Mouse (Mus musculus) heart, embryonic 11.5 days (tissue): ENCODE results near the gene Itprid2. TPM values are rescaled to one million over a fixed set of nuclear protein-coding genes. Genes with fewer than 3 reads are reported as not detected.
A peak's percentile ranks its signal among the peaks of the same experiment; 100 is the strongest.

Experiments
- ATAC-seq: fragments of 200-750 bp; cut with Nextera tagmentation; replicated peaks from 2 replicates; pipeline ENCODE4 v1.8.0; 2017; ENCODE audit warnings: moderate library complexity; ENCODE audit not compliant: insufficient number of reproducible peaks, low FRiP score, low TSS enrichment
- H3K27ac ChIP-seq: fragments of 300-500 bp; sonication (generic); 2 replicates; pipeline ENCODE4 v1.5.1; 2014; ENCODE audit warnings: mild to moderate bottlenecking, low read depth, low read length
- H3K27me3 ChIP-seq: fragments of 300-500 bp; sonication (generic); 2 replicates; pipeline ENCODE4 v1.6.1; 2014; ENCODE audit warnings: mild to moderate bottlenecking, low read length, mixed read lengths; ENCODE audit not compliant: control insufficient read depth, insufficient read depth
- H3K36me3 ChIP-seq: fragments of 300-500 bp; sonication (generic); 2 replicates; pipeline ENCODE4 v1.6.1; 2014; ENCODE audit warnings: mild to moderate bottlenecking, low read length, moderate library complexity, mixed read lengths; ENCODE audit not compliant: control insufficient read depth, insufficient read depth
- H3K4me1 ChIP-seq: fragments of 300-500 bp; sonication (generic); 2 replicates; pipeline ENCODE4 v1.6.1; 2014; ENCODE audit warnings: low read length; ENCODE audit not compliant: control insufficient read depth, insufficient read depth
- H3K4me2 ChIP-seq: fragments of 300-500 bp; sonication (generic); 2 replicates; pipeline ENCODE4 v1.6.1; 2014; ENCODE audit warnings: mild to moderate bottlenecking, moderate library complexity
- H3K4me3 ChIP-seq: fragments of 300-500 bp; sonication (generic); 2 replicates; pipeline ENCODE4 v1.5.1; 2014; ENCODE audit warnings: low read depth, low read length
- H3K9ac ChIP-seq: fragments of 300-500 bp; sonication (generic); 2 replicates; pipeline ENCODE4 v1.6.1; 2014; ENCODE audit warnings: mild to moderate bottlenecking, low read depth, low read length, moderate library complexity
- H3K9me3 ChIP-seq: fragments of 300-500 bp; sonication (generic); replicated peaks from 2 replicates; pipeline ENCODE4 v1.6.1; 2016; ENCODE audit warnings: low read length; ENCODE audit not compliant: control insufficient read depth
- WGBS: fragments of 180-500 bp; shearing (Covaris S2); extraction: QIAGEN DNeasy Blood & Tissue Kit; methylation state at CpG from one replicate; pipeline ENCODE4 v1.1.7; 2014; ENCODE audit not compliant: insufficient replicate concordance; 5-methylcytosine and 5-hydroxymethylcytosine counted together
- polyA plus RNA-seq: library from polyadenylated mRNA; unstranded; fragments of >200 nt; fragmentation: Nextera tagmentation; extraction: Ambion mirVana; gene quantifications from 2 replicates; pipeline ENCODE4 v1.2.1, GENCODE M21; 2014

Itprid2 gene
- polyA plus RNA-seq, 1 experiment from 2014 or later: 10.3 TPM

DNA sequence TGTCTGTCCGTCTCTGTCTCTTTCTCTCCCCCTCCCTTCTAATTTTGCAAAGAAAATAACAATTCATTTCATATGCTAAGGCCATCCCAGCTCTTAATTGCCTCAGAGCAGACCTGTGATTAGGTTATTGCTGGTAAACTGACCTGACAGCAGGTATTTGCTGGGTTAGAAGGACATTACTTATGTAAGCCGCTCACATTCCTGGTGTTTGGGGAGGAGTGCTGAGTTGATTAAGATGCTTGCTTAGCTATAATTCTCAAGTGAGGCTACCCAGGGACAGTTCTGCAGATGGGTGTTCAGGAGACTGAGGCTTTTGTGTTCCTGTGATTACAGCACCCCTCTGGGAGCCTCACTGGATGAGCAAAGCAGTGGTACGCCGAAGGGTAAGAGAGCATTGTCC lies 3.8 kb downstream of the Itprid2 start:
- Histone ChIP-seq H3K9ac (no peak overlapping the region), H3K27ac (no peak overlapping the region)

GRCm38 (mm10) chr2:79646237-79646688 lies 11.1 kb downstream of the Itprid2 start:
- Histone ChIP-seq H3K9ac (no peak overlapping the region), H3K9me3 (no peaks in the 10 kb centered on the region), H3K4me3 (no peak overlapping the region), H3K36me3 (peaks cover 6% of the 10 kb centered on the region), H3K27ac (no peak overlapping the region), H3K4me1 (peaks cover 11% of the 10 kb centered on the region), H3K27me3 (no peaks in the 10 kb centered on the region), H3K4me2 (no peak overlapping the region)
- no peak for ATAC-seq
- WGBS: 39% methylated on average over 4 of the region's 4 CpGs

More for the DNA sequence above, 3.8 kb downstream of the Itprid2 start:
- H3K36me3 ChIP-seq: peaks cover 6% of the 10 kb centered on the region
- peak overlapping the region; percentile 44 for H3K4me2 ChIP-seq
- 72% methylated on average over 4 of the region's 4 CpGs for WGBS
- peaks cover 18% of the 10 kb centered on the region; the same call in 1 of the 2 replicates for H3K4me1 ChIP-seq
- no peaks in the 10 kb centered on the region for H3K9me3 ChIP-seq
- no peak overlapping the region for H3K4me3 ChIP-seq
- no peak for ATAC-seq
- H3K27me3 ChIP-seq: no peaks in the 10 kb centered on the region

GRCm38 (mm10) chr2:79647094-79647493 lies 11.9 kb downstream of the Itprid2 start:
- Histone ChIP-seq H3K36me3 (peaks cover 6% of the 10 kb centered on the region), H3K4me3 (no peak overlapping the region), H3K4me2 (no peak overlapping the region), H3K9me3 (no peaks in the 10 kb centered on the region), H3K27me3 (no peaks in the 10 kb centered on the region), H3K9ac (peak overlapping the region; percentile 52; the same call in 1 of the 2 replicates), H3K27ac (no peak overlapping the region), H3K4me1 (peaks cover 11% of the 10 kb centered on the region)
- ATAC-seq: no peak
- WGBS: 34% methylated on average over 4 of the region's 4 CpGs

- Histone ChIP-seq H3K9ac (no peak overlapping the region), H3K27ac (no peak overlapping the region), H3K4me2 (no peak overlapping the region), H3K36me3 (peaks cover 6% of the 10 kb centered on the region), H3K9me3 (no peaks in the 10 kb centered on the region), H3K27me3 (no peaks in the 10 kb centered on the region), H3K4me3 (no peak overlapping the region), H3K4me1 (peaks cover 11% of the 10 kb centered on the region)
- no peak for ATAC-seq
- 45% methylated on average over 2 of the region's 2 CpGs for WGBS
These were observed 12.6 kb downstream of the Itprid2 start for GRCm38 (mm10) chr2:79647728-79648127.

DNA sequence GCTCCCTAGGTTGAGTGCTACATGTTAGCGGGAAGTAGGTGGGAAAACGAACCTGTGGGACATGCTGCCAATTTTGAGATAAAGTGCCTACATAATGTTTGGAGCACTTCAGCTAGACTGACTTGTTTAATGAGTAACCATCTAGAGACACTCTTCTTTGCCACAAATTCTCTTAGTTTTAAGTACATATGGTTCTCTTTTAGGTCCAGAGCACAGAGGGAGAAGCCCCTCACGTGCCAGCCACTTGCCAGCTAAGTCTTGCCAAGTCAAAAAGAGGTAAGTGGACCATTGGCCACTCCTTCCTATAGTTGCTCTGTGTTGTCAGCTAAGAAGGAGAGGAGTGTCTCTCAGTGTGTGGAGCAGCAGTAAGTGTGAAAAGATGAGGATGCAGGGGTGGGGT lies 16.0 kb downstream of the Itprid2 start:
- H3K4me1 ChIP-seq: peaks cover 4% of the 10 kb centered on the region
- H3K9me3 ChIP-seq: no peaks in the 10 kb centered on the region
- 78% methylated on average over 3 of the region's 3 CpGs for WGBS
- H3K36me3 ChIP-seq: peaks cover 7% of the 10 kb centered on the region
- ATAC-seq: no peak
- no peaks in the 10 kb centered on the region for H3K27me3 ChIP-seq
- H3K4me3 ChIP-seq: no peak overlapping the region
- H3K4me2 ChIP-seq: no peak overlapping the region
- H3K27ac ChIP-seq: no peak overlapping the region
- no peak overlapping the region for H3K9ac ChIP-seq

- peaks cover 4% of the 10 kb centered on the region for H3K4me1 ChIP-seq
- WGBS: 83% methylated on average over 3 of the region's 3 CpGs
- no peak overlapping the region for H3K9ac ChIP-seq
- ATAC-seq: no peak
- H3K36me3 ChIP-seq: peaks cover 7% of the 10 kb centered on the region
- H3K27ac ChIP-seq: no peak overlapping the region
- no peak overlapping the region for H3K4me2 ChIP-seq
- H3K27me3 ChIP-seq: no peaks in the 10 kb centered on the region
- no peak overlapping the region for H3K4me3 ChIP-seq
- no peaks in the 10 kb centered on the region for H3K9me3 ChIP-seq
These were observed 16.5 kb downstream of the Itprid2 start for GRCm38 (mm10) chr2:79651701-79652100.

- Histone ChIP-seq H3K4me2 (no peak overlapping the region), H3K27me3 (no peaks in the 10 kb centered on the region), H3K4me3 (no peak overlapping the region), H3K9me3 (no peaks in the 10 kb centered on the region), H3K4me1 (no peaks in the 10 kb centered on the region; the same call in 1 of the 2 replicates), H3K9ac (no peak overlapping the region), H3K36me3 (peaks cover 13% of the 10 kb centered on the region), H3K27ac (no peak overlapping the region)
- ATAC-seq: no peak
- WGBS: 88% methylated on average over 4 of the region's 4 CpGs
These were observed 17.4 kb downstream of the Itprid2 start for GRCm38 (mm10) chr2:79652502-79652901.

GRCm38 (mm10) chr2:79653093-79653808 lies 18.1 kb downstream of the Itprid2 start:
- peaks cover 13% of the 10 kb centered on the region for H3K36me3 ChIP-seq
- WGBS: 82% methylated on average over 6 of the region's 6 CpGs
- ATAC-seq: no peak

DNA sequence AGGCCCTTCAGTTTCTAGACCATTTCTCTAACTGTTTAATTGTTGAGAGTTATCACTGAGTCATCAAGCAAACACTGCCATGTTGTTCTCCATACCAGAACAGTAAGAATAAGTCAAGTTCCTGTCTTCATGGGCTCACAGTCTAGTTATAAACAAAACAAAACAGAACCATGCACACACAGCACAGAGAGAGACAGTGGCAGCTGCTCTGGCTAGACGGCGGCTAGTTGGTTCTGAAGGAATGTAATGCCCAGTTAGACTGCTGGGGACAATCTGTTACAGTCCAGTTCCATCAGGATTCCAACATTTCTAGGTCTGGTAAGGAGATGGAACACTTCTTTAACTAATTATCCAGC lies 18.6 kb downstream of the Itprid2 start:
- ATAC-seq: no peak

More at GRCm38 (mm10) chr2:79653093-79653808, 18.1 kb downstream of the Itprid2 start:
- H3K9me3 ChIP-seq: no peaks in the 10 kb centered on the region
- no peak overlapping the region for H3K27ac ChIP-seq
- no peaks in the 10 kb centered on the region for H3K27me3 ChIP-seq
- no peaks in the 10 kb centered on the region; the same call in 1 of the 2 replicates for H3K4me1 ChIP-seq
- H3K4me2 ChIP-seq: no peak overlapping the region
- H3K9ac ChIP-seq: no peak overlapping the region
- no peak overlapping the region for H3K4me3 ChIP-seq

More for the DNA sequence above, 18.6 kb downstream of the Itprid2 start:
- no peaks in the 10 kb centered on the region for H3K27me3 ChIP-seq
- H3K4me3 ChIP-seq: no peak overlapping the region
- WGBS: 75% methylated on average over 2 of the region's 2 CpGs
- H3K9me3 ChIP-seq: no peaks in the 10 kb centered on the region
- H3K9ac ChIP-seq: no peak overlapping the region
- H3K36me3 ChIP-seq: peaks cover 17% of the 10 kb centered on the region
- no peak overlapping the region for H3K27ac ChIP-seq
- H3K4me2 ChIP-seq: no peak overlapping the region
- H3K4me1 ChIP-seq: no peaks in the 10 kb centered on the region; the same call in 1 of the 2 replicates
